Mouse (Mus musculus): Measurements from ENCODE around the gene Dbndd1. TPM values are rescaled to one million over a fixed set of nuclear protein-coding genes. Genes with fewer than 3 reads are reported as not detected.

Gene Dbndd1
- polyA plus RNA-seq, 1 experiment from 2014 or later: not detected

DNA sequence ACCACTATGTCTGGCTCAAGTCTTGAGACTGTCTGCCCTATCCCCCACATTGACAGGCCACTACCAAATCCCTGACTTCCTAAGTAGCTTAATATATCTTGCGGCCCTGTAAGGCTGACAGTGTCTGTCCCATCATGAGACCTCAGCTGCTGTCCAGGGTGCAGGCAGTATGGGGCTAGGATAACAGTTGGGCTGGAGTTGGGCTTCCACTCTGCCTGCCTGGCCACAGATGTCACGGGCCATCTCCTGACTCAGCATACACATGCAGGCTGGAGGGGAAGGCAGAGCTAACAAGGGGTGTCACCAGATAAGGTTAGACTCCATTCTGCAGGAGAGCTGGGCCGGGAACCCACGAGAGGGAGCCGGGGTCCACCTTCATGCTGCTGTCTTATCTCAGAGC is 8.1 kb downstream of the Dbndd1 start:
- ATAC-seq (no peak), DNase-seq (no peak)
- Histone ChIP-seq H3K36me3 (replicated peaks; ENCODE audit: insufficient read depth, low read length) (peaks cover 17% of the 10 kb centered on the region), H3K9me3 (ENCODE audit: low read length) (no peaks in the 10 kb centered on the region), H3K4me1 (ENCODE audit: insufficient read depth) (no peaks in the 10 kb centered on the region), H3K27ac (ENCODE audit: low read depth) (no peak overlapping the region), H3K27me3 (ENCODE audit: insufficient read depth, low read length) (no peaks in the 10 kb centered on the region), H3K9ac (replicated peaks) (no peak overlapping the region), H3K4me3 (ENCODE audit: low read depth, low read length) (no peak overlapping the region), H3K4me2 (ENCODE audit: low read depth, low read length) (no peak overlapping the region)
- no peak for TF ChIP-seq CTCF (IDR thresholded peaks at IDR 0.05; ENCODE audit: low read depth)
- no peak for TF ChIP-seq EP300 (IDR thresholded peaks at IDR 0.05; ENCODE audit: low read depth)
- 56% methylated on average over 5 of the region's 5 CpGs for WGBS (ENCODE audit: insufficient replicate concordance)

DNA sequence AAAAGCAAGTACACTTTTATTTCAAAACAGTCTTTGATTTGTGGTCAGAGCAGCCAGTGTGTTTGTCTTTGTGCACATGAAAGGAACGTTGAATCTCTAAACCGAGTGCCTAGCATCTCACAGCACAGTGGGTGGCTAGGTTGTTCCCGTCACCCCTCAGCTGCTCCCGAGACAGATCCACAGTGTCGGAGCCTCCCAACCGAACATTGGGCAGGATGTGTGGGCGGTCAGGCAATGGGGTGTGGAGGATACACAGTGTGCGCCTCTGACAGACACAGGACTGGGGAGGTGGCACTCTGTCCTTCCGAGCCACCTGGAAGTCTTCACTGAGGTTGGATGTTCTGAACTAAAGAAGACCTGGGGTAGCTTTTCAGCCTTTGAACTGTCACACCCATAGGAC is 9.6 kb downstream of the Dbndd1 start:
- Histone ChIP-seq H3K27me3 (ENCODE audit: insufficient read depth, low read length) (no peaks in the 10 kb centered on the region), H3K36me3 (replicated peaks; ENCODE audit: insufficient read depth, low read length) (peaks cover 30% of the 10 kb centered on the region), H3K27ac (ENCODE audit: low read depth) (no peak overlapping the region), H3K9me3 (ENCODE audit: low read length) (no peaks in the 10 kb centered on the region), H3K4me2 (ENCODE audit: low read depth, low read length) (no peak overlapping the region), H3K4me1 (ENCODE audit: insufficient read depth) (no peaks in the 10 kb centered on the region), H3K4me3 (ENCODE audit: low read depth, low read length) (no peak overlapping the region), H3K9ac (replicated peaks) (no peak overlapping the region)
- TF ChIP-seq EP300 (IDR thresholded peaks at IDR 0.05; ENCODE audit: low read depth) (no peak), CTCF (IDR thresholded peaks at IDR 0.05; ENCODE audit: low read depth) (no peak)
- DNase-seq (no peak), ATAC-seq (no peak)
- WGBS (ENCODE audit: insufficient replicate concordance): 80% methylated on average over 9 of the region's 9 CpGs

GRCm38 (mm10) chr8:123505267-123505666 is 10.0 kb downstream of the Dbndd1 start:
- TF ChIP-seq EP300 (IDR thresholded peaks at IDR 0.05; ENCODE audit: low read depth) (no peak), CTCF (IDR thresholded peaks at IDR 0.05; ENCODE audit: low read depth) (no peak)
- ATAC-seq: no peak
- no peak overlapping the region for H3K4me3 ChIP-seq (ENCODE audit: low read depth, low read length)
- H3K27ac ChIP-seq (ENCODE audit: low read depth): no peak overlapping the region
- no peak overlapping the region for H3K4me2 ChIP-seq (ENCODE audit: low read depth, low read length)
- WGBS (ENCODE audit: insufficient replicate concordance): 77% methylated on average over 4 of the region's 4 CpGs
- H3K4me1 ChIP-seq (ENCODE audit: insufficient read depth): no peaks in the 10 kb centered on the region
- no peak overlapping the region for H3K9ac ChIP-seq (replicated peaks)
- H3K36me3 ChIP-seq (replicated peaks; ENCODE audit: insufficient read depth, low read length): peaks cover 34% of the 10 kb centered on the region
- no peaks in the 10 kb centered on the region for H3K27me3 ChIP-seq (ENCODE audit: insufficient read depth, low read length)
- H3K9me3 ChIP-seq (ENCODE audit: low read length): no peaks in the 10 kb centered on the region
- DNase-seq: no peak

- H3K27ac ChIP-seq (ENCODE audit: low read depth): no peak overlapping the region
- no peaks in the 10 kb centered on the region for H3K4me1 ChIP-seq (ENCODE audit: insufficient read depth)
- TF ChIP-seq CTCF (IDR thresholded peaks at IDR 0.05; ENCODE audit: low read depth): no peak
- TF ChIP-seq EP300 (IDR thresholded peaks at IDR 0.05; ENCODE audit: low read depth): no peak
- no peaks in the 10 kb centered on the region for H3K27me3 ChIP-seq (ENCODE audit: insufficient read depth, low read length)
- H3K4me2 ChIP-seq (ENCODE audit: low read depth, low read length): no peak overlapping the region
- 91% methylated on average over 9 of the region's 9 CpGs for WGBS (ENCODE audit: insufficient replicate concordance)
- ATAC-seq (no peak), DNase-seq (no peak)
- peaks cover 39% of the 10 kb centered on the region for H3K36me3 ChIP-seq (replicated peaks; ENCODE audit: insufficient read depth, low read length)
- H3K9me3 ChIP-seq (ENCODE audit: low read length): no peaks in the 10 kb centered on the region
- no peak overlapping the region for H3K4me3 ChIP-seq (ENCODE audit: low read depth, low read length)
- no peak overlapping the region for H3K9ac ChIP-seq (replicated peaks)
Measured at GRCm38 (mm10) chr8:123504591-123505195, 10.6 kb downstream of the Dbndd1 start.

DNA sequence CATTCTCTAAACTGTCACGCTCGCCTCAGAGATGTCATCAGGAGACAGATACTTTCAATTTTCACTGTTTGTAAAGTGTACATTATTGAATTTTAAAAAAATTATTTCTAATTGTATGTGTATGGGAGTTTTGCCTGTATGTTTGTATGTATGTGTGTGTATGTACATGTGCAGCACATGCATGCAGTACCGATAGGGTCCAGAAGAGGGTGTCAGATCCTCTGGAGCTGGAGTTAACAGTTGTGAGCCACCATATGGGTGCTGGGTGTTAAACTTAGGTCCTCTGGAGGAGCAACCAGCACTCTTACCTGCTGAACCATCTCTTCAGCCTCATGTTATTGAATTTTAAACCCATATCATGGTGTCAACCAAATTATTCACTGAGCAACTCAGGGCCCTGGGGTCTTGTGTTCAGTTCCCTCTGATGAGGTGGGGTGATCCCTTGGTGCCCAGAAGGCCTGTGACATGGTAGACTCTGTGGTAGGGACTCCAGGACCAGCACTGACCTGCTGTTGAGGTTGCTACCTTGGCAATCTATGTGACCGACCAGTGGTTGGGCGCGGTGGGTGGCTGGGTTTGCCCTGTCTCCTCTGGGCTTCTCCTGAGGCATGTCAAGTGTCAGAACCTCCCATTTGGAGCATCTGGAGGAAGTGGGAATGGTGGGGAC is 11.3 kb downstream of the Dbndd1 start:
- 95% methylated on average over 6 of the region's 6 CpGs for WGBS (ENCODE audit: insufficient replicate concordance)
- DNase-seq: no peak

GRCm38 (mm10) chr8:123502192-123502591 is 13.1 kb downstream of the Dbndd1 start:
- no peak for ATAC-seq
- Histone ChIP-seq H3K27me3 (ENCODE audit: insufficient read depth, low read length) (no peaks in the 10 kb centered on the region), H3K4me1 (ENCODE audit: insufficient read depth) (no peaks in the 10 kb centered on the region), H3K4me3 (ENCODE audit: low read depth, low read length) (no peak overlapping the region), H3K36me3 (replicated peaks; ENCODE audit: insufficient read depth, low read length) (peaks cover 57% of the 10 kb centered on the region), H3K9me3 (ENCODE audit: low read length) (no peaks in the 10 kb centered on the region), H3K4me2 (ENCODE audit: low read depth, low read length) (no peak overlapping the region), H3K9ac (replicated peaks) (no peak overlapping the region), H3K27ac (ENCODE audit: low read depth) (no peak overlapping the region)
- 83% methylated on average over 5 of the region's 5 CpGs for WGBS (ENCODE audit: insufficient replicate concordance)
- no peak for DNase-seq
- TF ChIP-seq CTCF (IDR thresholded peaks at IDR 0.05; ENCODE audit: low read depth) (no peak), EP300 (IDR thresholded peaks at IDR 0.05; ENCODE audit: low read depth) (no peak)

More for the DNA sequence above, 11.3 kb downstream of the Dbndd1 start:
- H3K36me3 ChIP-seq (replicated peaks; ENCODE audit: insufficient read depth, low read length): peaks cover 46% of the 10 kb centered on the region
- TF ChIP-seq CTCF (IDR thresholded peaks at IDR 0.05; ENCODE audit: low read depth): peak; percentile 45
- TF ChIP-seq EP300 (IDR thresholded peaks at IDR 0.05; ENCODE audit: low read depth): no peak
- H3K4me3 ChIP-seq (ENCODE audit: low read depth, low read length): no peak overlapping the region
- no peak overlapping the region for H3K27ac ChIP-seq (ENCODE audit: low read depth)
- H3K9ac ChIP-seq (replicated peaks): no peak overlapping the region
- H3K9me3 ChIP-seq (ENCODE audit: low read length): no peaks in the 10 kb centered on the region
- H3K27me3 ChIP-seq (ENCODE audit: insufficient read depth, low read length): no peaks in the 10 kb centered on the region
- ATAC-seq: no peak
- no peak overlapping the region for H3K4me2 ChIP-seq (ENCODE audit: low read depth, low read length)
- H3K4me1 ChIP-seq (ENCODE audit: insufficient read depth): no peaks in the 10 kb centered on the region

Data from liver, postnatal 0 days (tissue).